Mouse (Mus musculus): ENCODE measurements around the gene Vopp1.

- TF ChIP-seq EP300 (IDR thresholded peaks at IDR 0.05; ENCODE audit: low read depth): no peak
- TF ChIP-seq CTCF (IDR thresholded peaks at IDR 0.05; ENCODE audit: low read depth): no peak
These were observed 54.3 kb downstream of the Vopp1 start for GRCm38 (mm10) chr6:57770467-57771190.

Measured in heart, postnatal 0 days (tissue).